Comparison of ENCODE assay signal across 7 mouse cellular contexts in genomic region chr15:98662567-98663545, GRCm38 (mm10). TPM values are rescaled to one million over a fixed set of nuclear protein-coding genes. Genes with fewer than 3 reads are reported as not detected.
DNase-seq lines count a peak whose midpoint lies in the region; ATAC-seq lines count a peak whose summit lies in the region.

TSS of gene Ddx23 (minus strand) at chr15:98662894.

- peak within 1 kb of the TSS; percentile 79 for H3K9ac ChIP-seq in embryonic facial prominence, embryonic 12.5 days
- peak within 1 kb of the TSS; percentile 94 for H3K9ac ChIP-seq in limb, embryonic 11.5 days (ENCODE audit: low read length)
- peak within 1 kb of the TSS; percentile 88 for H3K9ac ChIP-seq in midbrain, embryonic 14.5 days (replicated peaks; ENCODE audit: low read length)

- H3K27ac ChIP-seq in embryonic facial prominence, embryonic 12.5 days = peak within 1 kb of the TSS; percentile 86
- H3K27ac ChIP-seq in limb, embryonic 11.5 days (replicated peaks; ENCODE audit: low read depth, low read length) = peak within 1 kb of the TSS; percentile 76
- peak within 1 kb of the TSS; percentile 91 for H3K27ac ChIP-seq in midbrain, embryonic 14.5 days (replicated peaks; ENCODE audit: low read depth, low read length)

- ATAC-seq in embryonic facial prominence, embryonic 12.5 days (ENCODE audit: insufficient number of reproducible peaks, insufficient read depth, low FRiP score, low TSS enrichment) = peak; percentile 91
- ATAC-seq in limb, embryonic 11.5 days (ENCODE audit: insufficient number of reproducible peaks, low FRiP score, low TSS enrichment, low read depth) = peak; percentile 93
- peak; percentile 93 for ATAC-seq in midbrain, embryonic 14.5 days (ENCODE audit: low FRiP score, low TSS enrichment)

- no peaks in the 10 kb centered on the region for H3K27me3 ChIP-seq in embryonic facial prominence, embryonic 12.5 days
- H3K27me3 ChIP-seq in limb, embryonic 11.5 days (ENCODE audit: control insufficient read depth, insufficient read depth, low read length) = no peaks in the 10 kb centered on the region
- H3K27me3 ChIP-seq in midbrain, embryonic 14.5 days (ENCODE audit: control insufficient read depth, insufficient read depth, low read length) = no peaks in the 10 kb centered on the region

- 4% methylated on average over 48 of the region's 48 CpGs for WGBS in embryonic facial prominence, embryonic 12.5 days
- WGBS in limb, embryonic 11.5 days = 5% methylated on average over 47 of the region's 48 CpGs
- WGBS in midbrain, embryonic 14.5 days = 4% methylated on average over 47 of the region's 48 CpGs

- no peaks in the 10 kb centered on the region for H3K9me3 ChIP-seq in embryonic facial prominence, embryonic 12.5 days
- H3K9me3 ChIP-seq in limb, embryonic 11.5 days (ENCODE audit: control insufficient read depth, low read length) = no peaks in the 10 kb centered on the region
- no peaks in the 10 kb centered on the region for H3K9me3 ChIP-seq in midbrain, embryonic 14.5 days (ENCODE audit: control insufficient read depth, low read length)

- H3K4me3 ChIP-seq in embryonic facial prominence, embryonic 12.5 days = peak within 1 kb of the TSS; percentile 68
- H3K4me3 ChIP-seq in limb, embryonic 11.5 days (ENCODE audit: low read depth, low read length) = peak within 1 kb of the TSS; percentile 86
- peak within 1 kb of the TSS; percentile 85 for H3K4me3 ChIP-seq in midbrain, embryonic 14.5 days (replicated peaks; ENCODE audit: low read depth, low read length)

- peak within 1 kb of the TSS; percentile 73 for H3K4me2 ChIP-seq in embryonic facial prominence, embryonic 12.5 days (replicated peaks)
- H3K4me2 ChIP-seq in limb, embryonic 11.5 days (ENCODE audit: low read depth, severe bottlenecking) = peak within 1 kb of the TSS; percentile 57
- peak within 1 kb of the TSS; percentile 83 for H3K4me2 ChIP-seq in midbrain, embryonic 14.5 days (ENCODE audit: low read length)

- peaks cover 10% of the 10 kb centered on the region for H3K36me3 ChIP-seq in embryonic facial prominence, embryonic 12.5 days
- H3K36me3 ChIP-seq in limb, embryonic 11.5 days (ENCODE audit: control insufficient read depth, insufficient read depth, low read length) = peaks cover 11% of the 10 kb centered on the region
- H3K36me3 ChIP-seq in midbrain, embryonic 14.5 days (ENCODE audit: control insufficient read depth, insufficient read depth, low read length) = peaks cover 9% of the 10 kb centered on the region

- peaks cover 7% of the 10 kb centered on the region for H3K4me1 ChIP-seq in embryonic facial prominence, embryonic 12.5 days
- no peaks in the 10 kb centered on the region for H3K4me1 ChIP-seq in limb, embryonic 11.5 days (ENCODE audit: control insufficient read depth, insufficient read depth, low read length)
- peaks cover 9% of the 10 kb centered on the region; the same call in 1 of the 2 replicates for H3K4me1 ChIP-seq in midbrain, embryonic 14.5 days (ENCODE audit: control insufficient read depth, insufficient read depth, low read length)

- peak; percentile 92 for DNase-seq in adrenal gland, postnatal 25 days
- DNase-seq in heart, adult 11 months = peak; percentile 99
- DNase-seq in kidney, adult 18-20 months = peak; percentile 95
- peak; percentile 98 for DNase-seq in limb, embryonic 11.5 days (ENCODE audit: low spot score)
- DNase-seq in midbrain, embryonic 14.5 days = peak; percentile 98
- peak; percentile 89 to 93 for DNase-seq in spleen, adult 18-20 months

RNA-seq across cellular contexts. Expression of gene Ddx23, which starts in this region (rescaled TPM):
- 76.1 and 88.7 TPM in 2 replicates for total RNA-seq in adrenal gland, postnatal 25 days (2021)
- polyA plus RNA-seq in embryonic facial prominence, embryonic 12.5 days (2016; fragmentation: Nextera tagmentation; extraction: Ambion mirVana) = 28.8 and 29.8 TPM in 2 replicates
- 24.8 and 27.7 TPM in 2 replicates for polyA plus RNA-seq in limb, embryonic 11.5 days (2014; fragmentation: Nextera tagmentation; extraction: Ambion mirVana)
- polyA plus RNA-seq in midbrain, embryonic 14.5 days (2014; fragmentation: Nextera tagmentation; extraction: Ambion mirVana) = 17.7 and 24.9 TPM in 2 replicates

Comparison
In these comparisons a context has a peak if more than half of its experiments do, and no peak if none do; other contexts are left out.
1. Peak in every context shown above with its lines: DNase-seq, ATAC-seq, H3K4me3 ChIP-seq and H3K27ac ChIP-seq.